Mouse (Mus musculus): ENCODE results near the gene Grap2. TPM values are rescaled to one million over a fixed set of nuclear protein-coding genes. Genes with fewer than 3 reads are reported as not detected.

Gene Grap2
- total and polyA plus RNA-seq, 3 experiments, result 2.8 to 21.1 (median 4.6) TPM

DNA sequence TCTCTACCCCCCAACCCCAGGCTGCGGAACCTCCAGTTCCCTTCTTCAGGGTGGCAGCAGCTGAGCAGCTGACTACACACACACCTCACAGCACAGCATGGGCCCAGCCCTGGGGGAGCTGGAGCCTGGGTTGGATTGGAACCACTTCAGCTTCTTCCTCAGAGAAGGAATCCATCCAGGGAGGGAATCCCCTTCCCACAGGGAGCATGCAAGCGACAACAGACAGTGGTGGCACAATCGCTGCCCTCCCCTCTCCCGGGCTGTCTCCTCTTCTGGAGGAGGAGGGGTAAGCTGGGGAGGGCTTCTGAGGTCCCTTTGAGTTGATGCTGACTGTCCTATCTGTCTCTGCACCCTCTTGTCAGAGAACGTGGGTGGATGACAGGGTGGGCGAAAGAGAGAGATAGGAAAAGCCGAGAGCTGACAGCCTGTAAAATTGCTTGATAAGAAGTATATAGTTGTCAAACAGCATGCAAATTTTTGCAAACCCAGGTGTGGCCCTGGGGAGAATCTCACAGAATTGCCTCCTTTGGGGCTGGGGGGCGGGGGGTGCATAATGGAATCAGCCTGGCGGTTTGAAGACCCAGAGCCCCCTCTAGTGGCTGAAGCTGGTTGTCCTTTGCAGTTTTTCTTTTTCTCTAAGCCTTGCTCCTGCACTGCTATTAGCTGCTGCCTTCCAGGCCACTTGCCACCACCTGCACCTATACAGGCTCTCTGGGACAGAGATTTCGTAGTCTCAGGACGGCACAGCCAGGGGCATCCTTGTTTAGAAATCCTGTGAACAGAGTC is 121.9 kb downstream of the Grap2 start:
- Histone ChIP-seq H3K36me3 (replicated peaks) (no peaks in the 10 kb centered on the region), H3K27me3 (ENCODE audit: insufficient read depth, low read length) (peaks cover 86% of the 10 kb centered on the region), H3K4me3 (ENCODE audit: low read depth, low read length) (no peak overlapping the region), H3K4me1 (ENCODE audit: insufficient read depth, low read depth, low read length) (peaks cover 11% of the 10 kb centered on the region), H3K9me3 (replicated peaks) (0 out of 2 replicates have a peak, but pooled peaks cover 2% of the 10 kb centered on the region)
- DNase-seq (ENCODE audit: low spot score), result peak; percentile 33
- TF ChIP-seq TAL1 (conservative IDR thresholded peaks at IDR 0.05; ENCODE audit: low read depth, low read length) (no peak), CTCF (IDR thresholded peaks at IDR 0.05; ENCODE audit: low read depth, low read length) (peak; percentile 36)
- ATAC-seq (ENCODE audit: extremely low read depth, insufficient number of reproducible peaks, low FRiP score, poor library complexity, severe bottlenecking), result no peak

DNA sequence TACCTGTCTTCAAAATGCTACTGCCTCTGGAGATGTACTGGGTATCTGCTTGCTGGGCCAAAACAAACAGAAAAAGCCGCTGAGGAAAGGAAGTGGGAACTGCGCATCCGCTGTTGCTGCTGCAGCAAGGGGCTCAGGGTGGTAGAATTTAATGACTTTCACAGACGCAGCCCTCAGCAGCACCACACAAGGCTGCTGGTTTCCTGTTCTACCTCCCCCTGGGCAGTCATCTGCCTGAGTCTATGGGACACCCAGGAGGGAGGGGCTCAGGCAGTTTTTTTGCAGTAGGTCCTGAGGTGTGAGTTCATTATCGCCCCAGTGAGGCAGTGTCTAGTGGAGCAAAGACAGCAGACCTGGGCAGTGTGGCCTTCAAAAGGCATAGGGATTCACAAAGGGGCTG is 125.2 kb downstream of the Grap2 start:
- H3K4me3 ChIP-seq (ENCODE audit: low read depth, low read length), result no peak overlapping the region
- H3K4me1 ChIP-seq (ENCODE audit: insufficient read depth, low read depth, low read length), result peaks cover 8% of the 10 kb centered on the region
- no peaks in the 10 kb centered on the region for H3K36me3 ChIP-seq (replicated peaks)
- H3K27me3 ChIP-seq (ENCODE audit: insufficient read depth, low read length), result peaks cover 80% of the 10 kb centered on the region
- ATAC-seq (ENCODE audit: extremely low read depth, insufficient number of reproducible peaks, low FRiP score, poor library complexity, severe bottlenecking), result no peak
- H3K9me3 ChIP-seq (replicated peaks), result 0 out of 2 replicates have a peak, but pooled peaks cover 2% of the 10 kb centered on the region
- TF ChIP-seq POLR2AphosphoS5 (IDR thresholded peaks at IDR 0.05; ENCODE audit: insufficient replicate concordance, low read depth, low read length) (no peak), GATA2 (IDR thresholded peaks at IDR 0.05; ENCODE audit: borderline replicate concordance, low read depth, low read length) (no peak), GATA1 (IDR thresholded peaks at IDR 0.05; ENCODE audit: borderline replicate concordance, low read length) (no peak), CTCF (IDR thresholded peaks at IDR 0.05; ENCODE audit: low read depth, low read length) (no peak), TAL1 (conservative IDR thresholded peaks at IDR 0.05; ENCODE audit: low read depth, low read length) (no peak)
- no peak for DNase-seq (ENCODE audit: low spot score)

DNA sequence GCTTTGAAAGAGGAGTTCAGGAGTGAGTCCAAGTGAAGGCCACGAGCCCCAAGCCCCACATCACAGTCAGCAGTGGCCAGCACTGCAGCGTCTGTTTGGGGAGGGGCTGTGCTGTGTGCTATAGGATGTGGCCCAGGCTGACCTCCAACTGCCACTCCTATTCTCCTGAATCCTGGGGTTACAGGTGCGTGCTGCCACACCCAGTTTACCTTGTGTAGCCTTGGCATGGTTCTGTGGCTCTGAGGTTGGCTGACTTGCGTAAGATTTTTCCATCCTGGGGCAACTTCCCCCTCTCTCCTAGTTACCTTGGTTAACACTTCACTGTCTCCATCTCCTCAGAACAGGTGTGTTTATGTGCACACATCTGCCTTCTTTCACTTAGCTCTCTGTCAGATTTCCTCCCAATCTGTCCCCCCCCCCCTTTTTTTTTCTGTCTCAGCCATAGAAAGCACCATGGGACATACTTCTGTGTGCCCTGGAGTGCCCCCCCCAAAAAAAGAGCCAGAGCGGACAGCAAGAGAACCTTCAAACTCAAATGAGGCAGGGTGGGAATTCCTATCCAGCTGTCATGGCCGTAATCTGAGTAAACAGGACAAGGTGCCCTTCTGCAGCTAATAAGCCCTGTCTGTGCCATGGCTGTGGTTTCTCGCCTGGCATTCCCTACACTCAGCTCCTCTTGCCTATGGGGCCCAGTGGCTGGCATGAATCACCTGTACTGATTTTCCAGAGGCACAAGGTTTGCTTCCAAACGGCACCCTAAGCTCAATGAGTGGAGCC is 129.3 kb downstream of the Grap2 start:
- DNase-seq (ENCODE audit: low spot score) (no peak), ATAC-seq (ENCODE audit: extremely low read depth, insufficient number of reproducible peaks, low FRiP score, poor library complexity, severe bottlenecking) (no peak)
- Histone ChIP-seq H3K27me3 (ENCODE audit: insufficient read depth, low read length) (peaks cover 51% of the 10 kb centered on the region), H3K4me3 (ENCODE audit: low read depth, low read length) (no peak overlapping the region), H3K9me3 (replicated peaks) (no peaks in the 10 kb centered on the region), H3K36me3 (replicated peaks) (no peaks in the 10 kb centered on the region), H3K4me1 (ENCODE audit: insufficient read depth, low read depth, low read length) (peaks cover 10% of the 10 kb centered on the region)
- TF ChIP-seq TAL1 (conservative IDR thresholded peaks at IDR 0.05; ENCODE audit: low read depth, low read length) (no peak), GATA2 (IDR thresholded peaks at IDR 0.05; ENCODE audit: borderline replicate concordance, low read depth, low read length) (no peak), GATA1 (IDR thresholded peaks at IDR 0.05; ENCODE audit: borderline replicate concordance, low read length) (no peak), CTCF (IDR thresholded peaks at IDR 0.05; ENCODE audit: low read depth, low read length) (no peak)

Other genes with a start within 250 kb of the Grap2 start
- not detected in 2 replicates for gene Enthd1, start 7.4 kb upstream of the Grap2 start, total RNA-seq (2014; fragmentation: Nextera tagmentation)
- gene Enthd1, start 7.4 kb upstream of the Grap2 start, total RNA-seq (2017), result 0.12 and 0.16 TPM in 2 replicates
- not detected in 2 replicates for gene Enthd1, start 7.4 kb upstream of the Grap2 start, polyA plus RNA-seq (2012)
- gene Fam83f, start 99.3 kb downstream of the Grap2 start, total RNA-seq (2014; fragmentation: Nextera tagmentation), result not detected in 2 replicates
- 0.11 TPM in 1 of 2 replicates, not detected in the other for gene Fam83f, start 99.3 kb downstream of the Grap2 start, total RNA-seq (2017)
- not detected in 2 replicates for gene Fam83f, start 99.3 kb downstream of the Grap2 start, polyA plus RNA-seq (2012)
- gene Tnrc6b, start 138.7 kb downstream of the Grap2 start, total RNA-seq (2014; fragmentation: Nextera tagmentation), result 51.2 and 146 TPM in 2 replicates
- 15.3 and 24.5 TPM in 2 replicates for gene Tnrc6b, start 138.7 kb downstream of the Grap2 start, total RNA-seq (2017)
- 10.0 and 14.2 TPM in 2 replicates for gene Tnrc6b, start 138.7 kb downstream of the Grap2 start, polyA plus RNA-seq (2012)

Measured in G1E (cell line).